8 mouse cellular contexts compared by ENCODE assay signal in the genomic region with DNA sequence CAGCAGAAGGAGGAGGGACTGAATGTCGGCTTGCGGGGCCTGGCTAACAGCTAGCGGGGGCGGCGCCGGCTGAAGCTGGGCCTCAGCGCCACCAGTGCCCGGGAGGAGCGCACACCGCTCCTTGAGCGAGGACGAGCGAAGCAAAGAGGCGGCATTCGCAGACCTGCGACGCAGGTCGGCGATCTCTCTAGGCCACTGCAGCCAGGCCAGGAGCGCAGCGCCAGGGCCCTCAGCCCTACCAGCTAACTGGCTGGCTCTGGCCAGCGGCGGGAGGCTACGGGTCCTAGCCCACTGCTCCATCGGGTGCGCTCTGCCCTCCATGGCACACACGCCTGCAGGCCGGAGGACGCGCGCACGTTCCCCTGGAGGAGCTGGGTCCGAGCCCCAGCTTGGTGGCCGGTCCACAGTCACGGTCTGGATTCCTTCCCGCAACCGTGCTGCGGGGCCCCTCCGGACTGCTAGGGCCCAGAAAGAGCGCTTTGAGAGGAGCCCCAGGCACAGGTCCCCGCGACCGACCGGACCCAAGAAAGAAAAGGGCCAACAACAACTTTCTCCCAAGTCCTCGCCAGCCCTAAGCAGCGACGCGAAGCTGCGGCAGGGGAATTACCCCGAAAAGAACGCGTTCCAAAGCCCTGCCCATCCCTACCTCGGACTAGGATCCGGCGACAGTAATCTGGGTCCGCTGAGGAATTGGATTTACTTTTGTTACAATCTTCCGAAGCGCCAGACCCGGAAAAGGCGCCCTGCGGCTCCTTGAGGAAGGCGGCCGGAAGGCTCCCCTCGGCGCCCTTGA. TPM values are rescaled to one million over a fixed set of nuclear protein-coding genes. Genes with fewer than 3 reads are reported as not detected.
DNase-seq lines count a peak whose midpoint lies in the region; ATAC-seq and TF ChIP-seq lines count a peak whose summit lies in the region.

No protein-coding gene starts in this region.

- no peak for DNase-seq in gastrocnemius, adult 2 months
- no peak for DNase-seq in gastrocnemius, adult 18-20 months (ENCODE audit: low spot score)
- peak; percentile 83 for DNase-seq in MN1 (ENCODE audit: low spot score)
- DNase-seq in liver, postnatal 0 days = peak; percentile 13
- no peak for DNase-seq in urinary bladder, adult 2 months (ENCODE audit: low spot score)
- DNase-seq in T-cell, adult 2 months (ENCODE audit: low spot score) = no peak

- WGBS in heart, embryonic 15.5 days = under 1% methylated on average over 65 of the region's 65 CpGs
- WGBS in liver, postnatal 0 days (ENCODE audit: insufficient replicate concordance) = 1% methylated on average over 65 of the region's 65 CpGs

- no peaks in the 10 kb centered on the region for H3K36me3 ChIP-seq in heart, embryonic 15.5 days
- no peaks in the 10 kb centered on the region for H3K36me3 ChIP-seq in liver, postnatal 0 days (replicated peaks; ENCODE audit: insufficient read depth, low read length)

- TF ChIP-seq EP300 in liver, postnatal 0 days (IDR thresholded peaks at IDR 0.05; ENCODE audit: low read depth) = no peak

- H3K4me3 ChIP-seq in gastrocnemius, adult 2 months = peak overlapping the region; percentile 64
- peak overlapping the region; percentile 36 for H3K4me3 ChIP-seq in heart, embryonic 15.5 days
- peak overlapping the region; percentile 32 for H3K4me3 ChIP-seq in liver, postnatal 0 days (ENCODE audit: low read depth, low read length)

- intact Hi-C loops in gastrocnemius, adult 2 months (cut with DNase I) = no loop called here

- no peak overlapping the region for H3K27ac ChIP-seq in gastrocnemius, adult 2 months
- H3K27ac ChIP-seq in heart, embryonic 15.5 days = no peak overlapping the region
- H3K27ac ChIP-seq in liver, postnatal 0 days (ENCODE audit: low read depth) = no peak overlapping the region

- peak overlapping the region; percentile 55 for H3K4me2 ChIP-seq in heart, embryonic 15.5 days
- peak overlapping the region; percentile 47 for H3K4me2 ChIP-seq in liver, postnatal 0 days (ENCODE audit: low read depth, low read length)

- ATAC-seq in heart, embryonic 15.5 days (replicated peaks; ENCODE audit: insufficient number of reproducible peaks, insufficient read depth, low FRiP score, low read depth) = no peak; the same call in 1 of the 2 replicates
- no peak for ATAC-seq in liver, postnatal 0 days
- no peak for ATAC-seq in frontal cortex, adult (ENCODE audit: low TSS enrichment)

- H3K9me3 ChIP-seq in heart, embryonic 15.5 days (replicated peaks) = no peaks in the 10 kb centered on the region
- H3K9me3 ChIP-seq in liver, postnatal 0 days (ENCODE audit: low read length) = no peaks in the 10 kb centered on the region

- no peak for TF ChIP-seq CTCF in gastrocnemius, adult 2 months (IDR thresholded peaks at IDR 0.05)
- no peak for TF ChIP-seq CTCF in liver, postnatal 0 days (IDR thresholded peaks at IDR 0.05; ENCODE audit: low read depth)

- H3K9ac ChIP-seq in heart, embryonic 15.5 days = 0 out of 2 replicates have a peak overlapping the region, but pooled peaks have one; percentile 2
- H3K9ac ChIP-seq in liver, postnatal 0 days (replicated peaks) = no peak overlapping the region

- H3K4me1 ChIP-seq in heart, embryonic 15.5 days (replicated peaks) = peaks cover 36% of the 10 kb centered on the region
- peaks cover 14% of the 10 kb centered on the region for H3K4me1 ChIP-seq in liver, postnatal 0 days (ENCODE audit: insufficient read depth)

- H3K27me3 ChIP-seq in heart, embryonic 15.5 days = peaks cover 100% of the 10 kb centered on the region
- peaks cover 98% of the 10 kb centered on the region for H3K27me3 ChIP-seq in liver, postnatal 0 days (ENCODE audit: insufficient read depth, low read length)

RNA-seq across cellular contexts. Expression of a gene that starts 0.5 kb away (rescaled TPM):
- total RNA-seq in gastrocnemius, adult 2 months (2021) = not detected
- not detected for total RNA-seq in gastrocnemius, adult 18-20 months (2021)
- polyA plus RNA-seq in heart, embryonic 15.5 days (2015; fragmentation: Nextera tagmentation; extraction: Ambion mirVana) = not detected in 2 replicates
- polyA plus RNA-seq in liver, postnatal 0 days (2015; fragmentation: Nextera tagmentation; extraction: Ambion mirVana) = not detected in 2 replicates
- polyA plus RNA-seq in urinary bladder, adult 2 months (2012; rRNA removed) = not detected in 2 replicates

RNA-seq across cellular contexts. Expression of a gene that starts 49.7 kb away (rescaled TPM):
- total RNA-seq in gastrocnemius, adult 2 months (2021) = not detected
- not detected for total RNA-seq in gastrocnemius, adult 18-20 months (2021)
- polyA plus RNA-seq in heart, embryonic 15.5 days (2015; fragmentation: Nextera tagmentation; extraction: Ambion mirVana) = not detected in 2 replicates
- not detected in 2 replicates for polyA plus RNA-seq in liver, postnatal 0 days (2015; fragmentation: Nextera tagmentation; extraction: Ambion mirVana)
- polyA plus RNA-seq in urinary bladder, adult 2 months (2012; rRNA removed) = not detected in 2 replicates

Comparison
In these comparisons a context has a peak if more than half of its experiments do, and no peak if none do; other contexts are left out.
1. DNase-seq: peak in MN1 (single experiment) and liver, postnatal 0 days (single experiment); none in gastrocnemius, adult 2 months (single experiment), gastrocnemius, adult 18-20 months (single experiment), urinary bladder, adult 2 months (single experiment) and T-cell, adult 2 months (single experiment).
2. Peak in every context shown above with its lines, with median percentiles within 50 percentile points of each other: H3K4me3 ChIP-seq.